Mouse (Mus musculus): ENCODE measurements at regions not wholly inside any gene's neighbourhood (a gene's known extent, or its start where the extent isn't known, plus 50 kb on each side); places are given as distances from the start of the nearest gene placed in this dataset.
"Not testable (repeated sequence)": the region's sequence is repeated elsewhere in the genome, so short reads cannot be mapped to it uniquely, and the experiment has no call there.

DNA sequence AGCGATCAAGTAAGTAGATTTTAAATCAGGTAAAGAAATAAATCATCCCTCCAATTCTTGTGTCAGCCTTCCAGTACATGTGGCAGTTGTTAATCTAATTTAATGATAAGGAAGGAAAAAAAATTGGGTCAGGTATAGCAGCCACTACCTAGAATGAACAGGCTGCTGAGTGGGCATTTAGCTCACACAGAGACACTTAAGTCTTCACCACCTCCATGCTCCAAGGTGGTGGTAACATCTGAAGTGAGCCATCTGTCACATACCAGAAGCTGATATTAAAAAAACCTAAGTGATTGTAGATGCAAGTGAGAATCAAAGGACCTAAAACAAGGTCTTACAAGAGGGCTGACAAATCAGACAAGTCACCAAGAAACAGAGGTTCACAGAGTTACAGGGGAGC lies 549.6 kb upstream of the Chordc1 start:
- H3K9me3 ChIP-seq (replicated peaks), result no peaks in the 10 kb centered on the region
- H3K9ac ChIP-seq, result no peak overlapping the region
- WGBS, result 75% methylated on average over 1 of the region's 1 CpGs
- H3K4me2 ChIP-seq, result no peak overlapping the region
- ATAC-seq (replicated peaks; ENCODE audit: low FRiP score), result no peak
- peaks cover 12% of the 10 kb centered on the region for H3K4me1 ChIP-seq
- no peaks in the 10 kb centered on the region for H3K27me3 ChIP-seq
- no peak overlapping the region for H3K27ac ChIP-seq
- no peak overlapping the region for H3K4me3 ChIP-seq (replicated peaks)
- H3K36me3 ChIP-seq, result no peaks in the 10 kb centered on the region

- no peak overlapping the region for H3K4me2 ChIP-seq
- no peaks in the 10 kb centered on the region for H3K36me3 ChIP-seq
- no peak overlapping the region; the same call in 1 of the 2 replicates for H3K27ac ChIP-seq
- peak; percentile 97 for ATAC-seq (replicated peaks; ENCODE audit: low FRiP score)
- peaks cover 12% of the 10 kb centered on the region for H3K4me1 ChIP-seq
- H3K9me3 ChIP-seq (replicated peaks), result no peaks in the 10 kb centered on the region
- H3K4me3 ChIP-seq (replicated peaks), result no peak overlapping the region
- no peak overlapping the region for H3K9ac ChIP-seq
- no peaks in the 10 kb centered on the region for H3K27me3 ChIP-seq
These were observed 546.7 kb upstream of the Chordc1 start for GRCm38 (mm10) chr9:17745238-17745637.

DNA sequence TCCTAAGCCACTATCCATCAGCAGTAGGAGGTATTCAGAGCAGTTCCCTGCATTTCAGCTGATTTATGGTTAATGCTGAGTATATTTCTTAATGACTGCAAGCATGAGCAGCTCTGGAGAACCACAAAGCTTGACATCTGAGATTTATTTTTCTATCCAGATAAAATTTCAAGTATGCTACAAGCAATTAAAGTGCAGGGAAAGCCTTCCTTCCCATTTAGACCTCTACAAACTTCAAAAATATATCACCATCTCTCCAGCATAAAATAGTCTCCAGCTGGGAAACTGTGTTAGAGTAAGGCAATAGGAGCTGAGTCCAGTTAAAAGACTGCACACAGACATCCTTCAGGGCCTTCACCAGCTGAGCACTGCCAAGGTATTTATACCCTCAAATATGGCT lies 546.2 kb upstream of the Chordc1 start:
- peak; percentile 96 for ATAC-seq (replicated peaks; ENCODE audit: low FRiP score)
- peak overlapping the region; percentile 34; the same call in 1 of the 2 replicates for H3K27ac ChIP-seq
- H3K9ac ChIP-seq, result no peak overlapping the region

DNA sequence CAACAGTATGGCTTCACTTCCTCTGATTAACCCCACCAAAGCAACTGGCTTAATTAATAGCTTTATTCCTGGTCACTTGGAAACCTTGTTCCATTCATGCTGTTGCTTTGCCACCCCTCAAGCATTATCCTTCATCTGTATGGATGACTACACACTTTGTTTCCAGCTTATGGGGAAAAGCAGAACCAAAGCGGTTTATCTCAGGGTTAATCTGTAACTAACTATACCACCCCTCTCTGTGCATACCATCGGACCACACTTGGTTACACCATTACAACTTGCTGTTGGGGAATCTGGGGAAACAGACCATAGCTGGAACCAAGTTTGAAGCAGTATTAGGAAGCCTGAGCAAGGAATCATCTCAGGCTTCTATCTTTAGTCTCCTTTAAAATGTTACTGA lies 500.1 kb upstream of the Chordc1 start:
- not testable (repeated sequence) for H3K9me3 ChIP-seq (replicated peaks); H3K36me3 ChIP-seq; H3K4me3 ChIP-seq (replicated peaks); H3K4me1 ChIP-seq; H3K4me2 ChIP-seq; H3K27ac ChIP-seq; H3K9ac ChIP-seq; H3K27me3 ChIP-seq
- ATAC-seq (replicated peaks; ENCODE audit: low FRiP score), result peak; percentile 92
- 69% methylated on average over 2 of the region's 2 CpGs for WGBS

More for the DNA sequence above, 546.2 kb upstream of the Chordc1 start:
- H3K4me1 ChIP-seq, result peaks cover 12% of the 10 kb centered on the region
- H3K27me3 ChIP-seq, result no peaks in the 10 kb centered on the region
- H3K4me3 ChIP-seq (replicated peaks), result no peak overlapping the region
- no peak overlapping the region for H3K4me2 ChIP-seq
- no peaks in the 10 kb centered on the region for H3K36me3 ChIP-seq
- no peaks in the 10 kb centered on the region for H3K9me3 ChIP-seq (replicated peaks)

DNA sequence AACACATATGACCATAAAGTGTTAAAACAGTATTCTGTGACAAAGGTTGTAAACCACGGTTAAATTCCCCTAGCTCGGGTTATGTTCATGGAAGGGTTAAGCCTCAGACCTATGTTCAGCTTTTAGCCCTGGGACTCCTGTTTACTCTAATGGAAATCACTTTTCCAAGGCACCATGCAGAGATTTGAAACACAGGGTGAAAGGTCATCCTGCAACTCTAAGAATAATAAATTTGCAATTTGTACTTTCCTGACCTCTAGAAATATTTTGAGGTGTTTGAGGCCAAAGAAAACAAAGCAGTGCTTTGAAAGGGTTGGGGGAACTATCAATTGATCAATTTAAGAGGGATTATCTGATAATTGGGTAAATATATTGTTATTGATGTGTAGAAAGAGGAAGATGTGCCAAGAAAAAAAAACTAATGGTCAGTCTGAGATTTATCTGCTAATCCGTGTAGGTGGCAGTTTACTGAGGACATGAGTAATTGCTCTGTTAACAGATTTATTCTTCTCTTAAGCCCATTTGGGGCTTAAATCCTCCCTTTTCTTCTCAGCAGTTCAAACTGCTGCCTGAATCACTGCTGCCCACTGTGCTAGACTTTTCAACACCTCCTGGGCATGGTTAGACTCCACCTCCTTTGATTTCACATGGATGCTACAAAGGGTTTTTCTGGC lies 475.1 kb upstream of the Chordc1 start:
- Histone ChIP-seq H3K4me3 (replicated peaks) (no peak overlapping the region), H3K9me3 (replicated peaks) (no peaks in the 10 kb centered on the region), H3K4me2 (no peak overlapping the region), H3K27me3 (no peaks in the 10 kb centered on the region), H3K36me3 (no peaks in the 10 kb centered on the region), H3K27ac (no peak overlapping the region), H3K9ac (no peak overlapping the region), H3K4me1 (no peaks in the 10 kb centered on the region)
- ATAC-seq (replicated peaks; ENCODE audit: low FRiP score), result peak; percentile 82
- WGBS, result 6% methylated on average over 3 of the region's 3 CpGs

- Histone ChIP-seq H3K36me3 (no peaks in the 10 kb centered on the region), H3K4me3 (replicated peaks) (no peak overlapping the region), H3K27me3 (no peaks in the 10 kb centered on the region), H3K27ac (no peak overlapping the region), H3K4me2 (no peak overlapping the region), H3K9me3 (replicated peaks) (no peaks in the 10 kb centered on the region), H3K4me1 (no peaks in the 10 kb centered on the region), H3K9ac (no peak overlapping the region)
- WGBS, result 39% methylated on average over 1 of the region's 1 CpGs
- ATAC-seq (replicated peaks; ENCODE audit: low FRiP score), result peak; percentile 62; the same call in 1 of the 2 replicates
These were observed 474.6 kb upstream of the Chordc1 start for GRCm38 (mm10) chr9:17817404-17817736.

DNA sequence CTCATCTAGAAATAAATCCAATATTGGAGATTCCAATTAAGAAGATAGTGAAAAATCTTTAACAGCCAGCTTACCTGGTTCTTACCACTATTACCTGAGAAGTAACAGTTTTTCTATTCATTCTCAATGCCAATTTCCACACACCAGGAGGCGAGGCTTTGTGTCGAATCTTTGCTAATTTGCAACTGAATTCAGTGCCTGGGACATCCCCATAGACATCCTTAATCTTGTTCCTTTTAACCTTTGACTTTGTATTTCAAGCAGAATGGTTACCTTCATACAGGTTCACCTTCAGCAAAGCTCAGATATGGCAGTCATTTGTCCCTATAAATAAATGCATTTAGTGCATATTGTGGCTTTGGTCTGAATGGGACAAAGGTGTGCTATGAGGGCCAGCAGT lies 426.4 kb upstream of the Chordc1 start:
- no peak for ATAC-seq (replicated peaks; ENCODE audit: low FRiP score)
- Histone ChIP-seq H3K4me2 (no peak overlapping the region), H3K27me3 (no peaks in the 10 kb centered on the region), H3K9me3 (replicated peaks) (no peaks in the 10 kb centered on the region), H3K4me1 (no peaks in the 10 kb centered on the region), H3K4me3 (replicated peaks) (no peak overlapping the region), H3K9ac (no peak overlapping the region), H3K36me3 (no peaks in the 10 kb centered on the region), H3K27ac (no peak overlapping the region)
- 83% methylated on average over 2 of the region's 2 CpGs for WGBS

DNA sequence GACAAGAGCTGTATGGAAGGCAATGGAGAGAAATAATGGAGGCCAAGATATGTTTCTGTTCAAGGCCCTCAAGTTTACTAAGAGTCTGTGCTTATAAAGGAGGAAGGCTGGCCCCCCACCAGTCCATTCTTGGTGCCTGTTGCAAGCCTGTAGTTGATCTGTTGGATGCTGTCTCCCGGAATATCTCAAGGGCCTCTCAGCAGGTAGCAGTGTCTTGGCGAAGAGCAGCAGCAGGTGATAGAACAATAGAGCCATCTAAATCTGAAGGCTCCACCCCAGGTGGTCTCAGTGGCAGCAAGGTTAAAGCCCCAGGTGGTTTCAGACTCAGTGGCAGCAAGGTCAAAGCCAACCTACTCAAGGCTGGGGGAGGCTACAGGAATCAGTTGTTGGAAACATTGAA lies 417.1 kb upstream of the Chordc1 start:
- Histone ChIP-seq H3K4me1 (no peaks in the 10 kb centered on the region), H3K36me3 (no peaks in the 10 kb centered on the region), H3K27ac (no peak overlapping the region), H3K9me3 (replicated peaks) (no peaks in the 10 kb centered on the region), H3K9ac (no peak overlapping the region), H3K4me2 (no peak overlapping the region), H3K4me3 (replicated peaks) (no peak overlapping the region), H3K27me3 (no peaks in the 10 kb centered on the region)
- WGBS, result 62% methylated on average over 2 of the region's 2 CpGs
- ATAC-seq (replicated peaks; ENCODE audit: low FRiP score), result no peak

All from kidney, embryonic 15.5 days (tissue).